Comparison of ENCODE assay signal across 15 mouse cellular contexts in genomic region chr2:149899615-149900014, GRCm38 (mm10).
"Had no signal": no experiment of that assay in that cellular context is flagged by ENCODE, and none has a peak within 500 bp of the region (broad histone marks: within the 10 kb centered on the region; RNA-seq: fewer than 3 reads in every experiment).

No protein-coding gene starts in this region.

- H3K4me3 ChIP-seq: midbrain, embryonic 10.5 days; midbrain, embryonic 12.5 days; neural tube, embryonic 12.5 days; stomach, embryonic 15.5 days had no signal

- DNase-seq: lung, adult 18-20 months; lung, embryonic 14.5 days; lung, postnatal 10 days; lung, postnatal 4 days; midbrain, embryonic 14.5 days; right cerebral cortex, postnatal 14 days; thymus, adult 2 months; thymus, postnatal 25 days; thymus, postnatal 4 days had no signal

- H3K4me2 ChIP-seq: lung, embryonic 14.5 days; midbrain, embryonic 12.5 days; neural tube, embryonic 12.5 days; stomach, embryonic 15.5 days had no signal

- H3K9me3 ChIP-seq: midbrain, embryonic 10.5 days; midbrain, embryonic 12.5 days; neural tube, embryonic 12.5 days; stomach, embryonic 15.5 days had no signal

- H3K27me3 ChIP-seq: midbrain, embryonic 12.5 days; neural tube, embryonic 12.5 days; stomach, embryonic 15.5 days had no signal

- H3K27ac ChIP-seq: midbrain, embryonic 10.5 days; midbrain, embryonic 12.5 days; neural tube, embryonic 12.5 days; stomach, embryonic 15.5 days; stomach, postnatal 0 days had no signal

- H3K9ac ChIP-seq: lung, embryonic 14.5 days; midbrain, embryonic 12.5 days; neural tube, embryonic 12.5 days; stomach, embryonic 15.5 days had no signal

- H3K36me3 ChIP-seq: midbrain, embryonic 10.5 days; midbrain, embryonic 12.5 days; neural tube, embryonic 12.5 days; stomach, embryonic 15.5 days had no signal

- ATAC-seq: midbrain, embryonic 16.5 days had no signal

- H3K4me1 ChIP-seq: midbrain, embryonic 10.5 days; midbrain, embryonic 12.5 days; neural tube, embryonic 12.5 days; stomach, embryonic 15.5 days had no signal
